Comparison of ENCODE assay signal across 8 mouse cellular contexts in genomic region chr1:165735826-165736818, GRCm38 (mm10). TPM values are rescaled to one million over a fixed set of nuclear protein-coding genes. Genes with fewer than 3 reads are reported as not detected.
DNase-seq lines count a peak whose midpoint lies in the region; ATAC-seq lines count a peak whose summit lies in the region.

No protein-coding gene starts in this region.

- H3K4me2 ChIP-seq in hindbrain, embryonic 13.5 days = no peak overlapping the region

- WGBS in hindbrain, embryonic 13.5 days = 39% methylated on average over 20 of the region's 20 CpGs

- H3K36me3 ChIP-seq in hindbrain, embryonic 13.5 days = no peaks in the 10 kb centered on the region

- no peaks in the 10 kb centered on the region for H3K4me1 ChIP-seq in hindbrain, embryonic 13.5 days (replicated peaks)

- H3K4me3 ChIP-seq in hindbrain, embryonic 13.5 days = no peak overlapping the region

- no peak overlapping the region for H3K27ac ChIP-seq in hindbrain, embryonic 13.5 days

- peak; percentile 93 for DNase-seq in NIH3T3 (ENCODE audit: low read depth)
- peak; percentile 94 to 96 for DNase-seq in cerebellum, postnatal 10 days
- peak; percentile 64 to 88 for DNase-seq in frontal cortex, postnatal 14 days (ENCODE audit: low spot score in 2 of 2)
- DNase-seq in layer of hippocampus, postnatal 14 days (ENCODE audit: low spot score in 2 of 2) = peak; percentile 82 to 92
- DNase-seq in lung, postnatal 14 days = peak; percentile 96
- peak; percentile 50 for DNase-seq in retina, adult 2 months (ENCODE audit: low read depth, low spot score)
- DNase-seq in thymus, postnatal 25 days = peak; percentile 89

- H3K9me3 ChIP-seq in hindbrain, embryonic 13.5 days = no peaks in the 10 kb centered on the region

- peak; percentile 77 for ATAC-seq in hindbrain, embryonic 13.5 days (ENCODE audit: low FRiP score)

- no peaks in the 10 kb centered on the region for H3K27me3 ChIP-seq in hindbrain, embryonic 13.5 days

- no peak overlapping the region for H3K9ac ChIP-seq in hindbrain, embryonic 13.5 days

RNA-seq across cellular contexts. Expression of gene Rcsd1, which starts 26.6 kb away (rescaled TPM):
- polyA plus RNA-seq in hindbrain, embryonic 13.5 days (2015; fragmentation: Nextera tagmentation; extraction: Ambion mirVana) = 12.4 and 13.5 TPM in 2 replicates
- total RNA-seq in layer of hippocampus, postnatal 14 days (2021) = 1 to 10 TPM; 6.3 to 8.7 TPM

RNA-seq across cellular contexts. Expression of gene Creg1, which starts 27.4 kb away (rescaled TPM):
- 24.1 and 31.6 TPM in 2 replicates for polyA plus RNA-seq in hindbrain, embryonic 13.5 days (2015; fragmentation: Nextera tagmentation; extraction: Ambion mirVana)
- total RNA-seq in layer of hippocampus, postnatal 14 days (2021) = 10 to 100 TPM; 26.1 to 30.8 TPM

RNA-seq across cellular contexts. Expression of gene Cd247, which starts 52.4 kb away (rescaled TPM):
- polyA plus RNA-seq in hindbrain, embryonic 13.5 days (2015; fragmentation: Nextera tagmentation; extraction: Ambion mirVana) = 0.60 and 1.5 TPM in 2 replicates
- total RNA-seq in layer of hippocampus, postnatal 14 days (2021) = not detected
